17 mouse cellular contexts compared by ENCODE assay signal in the genomic region with DNA sequence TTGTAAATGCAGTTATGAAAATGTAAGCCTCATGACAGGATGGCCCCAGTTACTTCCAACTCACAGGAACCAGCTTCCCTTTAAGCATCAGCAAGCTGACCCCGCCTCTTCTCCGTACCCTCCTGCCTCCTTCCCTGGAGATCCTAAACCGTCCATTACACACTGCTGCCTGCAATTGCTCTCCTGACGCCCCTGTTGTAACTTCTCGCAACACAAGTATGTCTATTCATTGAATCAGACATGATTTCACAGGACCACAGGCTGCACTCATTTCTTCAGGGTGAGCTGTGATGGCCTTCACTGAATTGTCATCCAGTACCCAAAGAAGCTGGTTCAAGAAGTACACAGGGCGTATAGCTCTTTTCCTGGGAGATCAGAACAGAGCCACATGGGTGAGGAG.
"Had no signal": no experiment of that assay in that cellular context is flagged by ENCODE, and none has a peak within 500 bp of the region (broad histone marks: within the 10 kb centered on the region; RNA-seq: fewer than 3 reads in every experiment).

No protein-coding gene starts in this region.

- H3K9me3 ChIP-seq: liver, embryonic 13.5 days; midbrain, embryonic 10.5 days; midbrain, embryonic 15.5 days; neural tube, embryonic 15.5 days; stomach, embryonic 15.5 days had no signal

- H3K4me3 ChIP-seq: liver, embryonic 13.5 days; midbrain, embryonic 15.5 days; neural tube, embryonic 15.5 days; stomach, embryonic 15.5 days had no signal

- H3K27ac ChIP-seq: kidney, postnatal 0 days; liver, embryonic 13.5 days; midbrain, embryonic 15.5 days; neural tube, embryonic 15.5 days; stomach, embryonic 15.5 days had no signal

- ATAC-seq: intestine, postnatal 0 days; midbrain, embryonic 15.5 days had no signal

- H3K4me2 ChIP-seq: midbrain, embryonic 15.5 days had no signal

- DNase-seq: kidney, adult 2 months; kidney, postnatal 25 days; liver, embryonic 13.5 days; lung, adult 2 months; lung, postnatal 14 days; lung, postnatal 4 days; right cerebral cortex, adult 18-20 months; right cerebral cortex, postnatal 14 days; right cerebral cortex, postnatal 4 days; thymus, adult 2 months; thymus, postnatal 25 days had no signal

- H3K27me3 ChIP-seq: liver, embryonic 13.5 days; midbrain, embryonic 15.5 days; neural tube, embryonic 15.5 days; stomach, embryonic 15.5 days had no signal

- H3K36me3 ChIP-seq: midbrain, embryonic 15.5 days had no signal

- H3K9ac ChIP-seq: liver, embryonic 13.5 days; midbrain, embryonic 15.5 days; stomach, embryonic 15.5 days had no signal
